Mouse (Mus musculus) hindbrain, embryonic 16.5 days (tissue): Measurements from ENCODE around the gene Patz1. TPM values are rescaled to one million over a fixed set of nuclear protein-coding genes. Genes with fewer than 3 reads are reported as not detected.
A peak's percentile ranks its signal among the peaks of the same experiment; 100 is the strongest.

Experiments
- ATAC-seq: fragments of 200-750 bp; cut with Nextera tagmentation; 2 replicates; pipeline ENCODE4 v1.8.0; 2017; ENCODE audit warnings: moderate TSS enrichment, moderate library complexity
- H3K27ac ChIP-seq: fragments of 300-500 bp; sonication (generic); 2 replicates; pipeline ENCODE4 v1.5.1; 2014; ENCODE audit warnings: low read depth, mild to moderate bottlenecking, control low read depth, low read length, moderate library complexity
- H3K27me3 ChIP-seq: fragments of 300-500 bp; sonication (generic); replicated peaks from 2 replicates; pipeline ENCODE4 v1.6.1; 2014; ENCODE audit warnings: low read length; ENCODE audit not compliant: control insufficient read depth, insufficient read depth
- H3K36me3 ChIP-seq: fragments of 300-500 bp; sonication (generic); 2 replicates; pipeline ENCODE4 v1.6.1; 2014; ENCODE audit warnings: mild to moderate bottlenecking, low read length, moderate library complexity, mixed read lengths; ENCODE audit not compliant: control insufficient read depth, insufficient read depth
- H3K4me1 ChIP-seq: fragments of 300-500 bp; sonication (generic); 2 replicates; pipeline ENCODE4 v1.6.1; 2014; ENCODE audit warnings: low read depth, low read length; ENCODE audit not compliant: control insufficient read depth, insufficient read depth
- H3K4me2 ChIP-seq: fragments of 300-500 bp; sonication (generic); 2 replicates; pipeline ENCODE4 v1.6.1; 2014; ENCODE audit warnings: mild to moderate bottlenecking, low read length, control low read depth, moderate library complexity
- H3K4me3 ChIP-seq: fragments of 300-500 bp; sonication (generic); 2 replicates; pipeline ENCODE4 v1.5.1; 2014; ENCODE audit warnings: mild to moderate bottlenecking, low read length, control low read depth, moderate library complexity
- H3K9ac ChIP-seq: fragments of 300-500 bp; sonication (generic); 2 replicates; pipeline ENCODE4 v1.6.1; 2014; ENCODE audit warnings: low read depth, mild to moderate bottlenecking, control low read depth, low read length, moderate library complexity
- H3K9me3 ChIP-seq: fragments of 300-500 bp; sonication (generic); 2 replicates; pipeline ENCODE4 v1.6.1; 2014; ENCODE audit warnings: mild to moderate bottlenecking, low read length, moderate library complexity; ENCODE audit not compliant: control insufficient read depth
- WGBS: fragments of 180-500 bp; shearing (Covaris S2); extraction: QIAGEN DNeasy Blood & Tissue Kit; methylation state at CpG from one replicate; pipeline ENCODE4 v1.1.7; 2014; 5-methylcytosine and 5-hydroxymethylcytosine counted together
- polyA plus RNA-seq: library from polyadenylated mRNA; unstranded; fragments of >200 nt; fragmentation: Nextera tagmentation; extraction: Ambion mirVana; gene quantifications from 2 replicates; pipeline ENCODE4 v1.2.1, GENCODE M21; 2015

The Patz1 gene
- 35.2 and 40.7 TPM in 2 replicates for polyA plus RNA-seq

DNA sequence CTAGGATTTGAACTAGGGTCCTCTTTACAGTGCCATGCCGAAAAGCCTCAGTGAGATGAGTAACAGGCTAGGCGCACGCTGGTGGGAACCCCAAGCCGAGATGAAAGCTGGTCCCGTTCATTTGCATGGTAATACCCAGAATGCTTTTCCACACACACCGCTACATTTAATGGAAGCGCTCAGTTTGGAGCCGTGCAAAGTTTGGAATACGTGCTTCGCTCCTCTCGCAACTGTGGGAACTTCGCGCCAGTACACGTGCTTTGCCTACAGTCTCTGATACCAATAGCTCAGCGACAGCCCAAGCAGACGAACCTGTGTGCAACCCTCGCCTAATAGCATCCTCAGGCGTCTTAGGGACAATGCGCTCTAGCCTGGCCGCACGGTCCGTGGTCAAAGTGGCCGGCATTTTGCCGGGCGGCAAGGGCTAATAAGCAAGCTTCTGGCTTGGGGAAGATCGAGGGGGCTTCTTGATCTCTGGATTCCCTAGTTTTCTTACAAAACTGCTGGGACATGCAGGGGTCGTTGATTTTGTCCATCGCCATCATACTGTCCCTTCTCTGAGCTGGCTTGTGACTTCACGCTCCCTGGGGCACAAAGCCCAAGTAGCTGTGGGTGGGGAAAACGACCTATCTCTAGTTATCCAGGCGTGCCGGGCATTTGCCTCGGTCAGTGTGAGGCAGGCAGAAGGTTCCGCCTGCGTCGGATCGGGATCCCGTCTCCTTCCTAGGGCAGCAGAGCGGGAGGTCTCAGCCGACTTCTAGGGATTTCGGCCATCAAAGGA is at the start of gene Patz1:
Patz1 (plus strand) TSS at position 354 of the 781 bp plus-strand sequence.
- ATAC-seq = peak; percentile 35
- Histone ChIP-seq H3K27me3 (no peaks in the 10 kb centered on the region), H3K9ac (peak within 1 kb of the TSS; percentile 94), H3K9me3 (no peaks in the 10 kb centered on the region), H3K4me3 (peak within 1 kb of the TSS; percentile 84), H3K36me3 (no peaks in the 10 kb centered on the region), H3K4me1 (peaks cover 36% of the 10 kb centered on the region), H3K27ac (peak within 1 kb of the TSS; percentile 100), H3K4me2 (peak within 1 kb of the TSS; percentile 98)
- under 1% methylated on average over 41 of the region's 41 CpGs for WGBS

DNA sequence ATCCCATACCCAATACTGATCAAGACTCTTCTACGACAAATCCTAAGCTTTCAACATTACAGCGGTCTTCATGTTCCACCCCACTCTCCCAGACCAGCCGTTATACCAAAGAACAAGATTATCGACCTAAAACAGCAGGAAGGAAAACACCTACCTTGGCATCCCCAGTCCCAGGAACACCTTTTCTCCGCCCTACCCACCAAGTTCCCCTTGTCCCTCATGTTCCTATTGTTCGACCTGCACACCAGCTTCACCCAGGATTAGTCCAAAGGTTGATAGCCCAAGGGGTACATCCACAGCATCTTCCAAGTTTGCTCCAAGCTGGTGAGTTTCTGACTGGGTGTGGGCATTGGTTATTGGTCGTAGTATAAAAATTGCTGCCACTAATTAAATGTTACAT is 46.3 kb upstream of the Patz1 start:
- Histone ChIP-seq H3K4me1 (no peaks in the 10 kb centered on the region), H3K9ac (no peak overlapping the region), H3K4me2 (no peak overlapping the region), H3K4me3 (no peak overlapping the region), H3K36me3 (peaks cover 68% of the 10 kb centered on the region), H3K27me3 (no peaks in the 10 kb centered on the region), H3K9me3 (no peaks in the 10 kb centered on the region), H3K27ac (no peak overlapping the region)
- no peak for ATAC-seq
- 93% methylated on average over 7 of the region's 7 CpGs for WGBS

DNA sequence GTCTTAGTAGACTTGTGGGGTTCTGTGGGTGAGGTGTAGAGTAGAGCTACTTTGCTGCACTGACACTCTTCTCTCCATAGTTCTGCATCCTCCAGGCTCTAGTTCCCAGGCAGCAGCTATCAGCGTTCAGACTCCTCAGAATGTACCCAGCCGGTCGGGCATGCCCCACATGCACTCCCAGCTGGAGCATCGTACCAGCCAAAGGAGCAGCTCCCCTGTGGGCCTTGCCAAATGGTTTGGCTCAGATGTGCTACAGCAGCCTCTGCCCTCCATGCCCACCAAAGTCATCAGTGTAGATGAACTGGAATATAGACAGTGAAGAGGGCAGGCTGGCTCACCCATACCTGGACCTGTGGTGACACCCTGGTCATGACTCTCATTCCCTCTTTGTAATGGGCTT is 44.9 kb upstream of the Patz1 start:
- no peaks in the 10 kb centered on the region for H3K4me1 ChIP-seq
- no peaks in the 10 kb centered on the region for H3K9me3 ChIP-seq
- H3K27ac ChIP-seq = no peak overlapping the region
- ATAC-seq = no peak
- 74% methylated on average over 4 of the region's 4 CpGs for WGBS
- peaks cover 67% of the 10 kb centered on the region for H3K36me3 ChIP-seq
- no peak overlapping the region for H3K4me3 ChIP-seq
- H3K4me2 ChIP-seq = no peak overlapping the region
- no peak overlapping the region for H3K9ac ChIP-seq
- no peaks in the 10 kb centered on the region for H3K27me3 ChIP-seq

DNA sequence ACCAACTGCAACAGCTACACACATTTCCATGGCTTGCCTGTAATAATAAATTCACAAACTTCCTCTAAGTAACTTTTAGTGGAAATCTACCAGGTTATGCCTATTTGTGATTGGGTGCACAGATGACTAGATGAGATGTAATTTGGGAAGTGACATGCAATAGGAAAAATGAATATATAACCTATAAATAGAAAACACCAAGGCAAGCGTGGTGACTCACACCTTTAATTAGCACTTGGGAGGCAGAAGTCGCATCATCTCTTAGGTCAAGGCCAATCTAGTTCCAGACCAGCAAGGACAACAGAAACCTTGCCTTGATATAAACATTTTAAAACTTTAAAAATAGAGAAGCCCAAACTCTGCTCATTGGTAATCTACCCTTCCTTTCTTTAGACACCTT is 41.3 kb upstream of the Patz1 start:
- Histone ChIP-seq H3K4me3 (no peak overlapping the region), H3K36me3 (peaks cover 71% of the 10 kb centered on the region), H3K27ac (no peak overlapping the region), H3K9me3 (no peaks in the 10 kb centered on the region), H3K4me1 (no peaks in the 10 kb centered on the region), H3K9ac (no peak overlapping the region), H3K4me2 (no peak overlapping the region), H3K27me3 (no peaks in the 10 kb centered on the region)
- WGBS = 95% methylated on average over 2 of the region's 2 CpGs
- no peak for ATAC-seq

DNA sequence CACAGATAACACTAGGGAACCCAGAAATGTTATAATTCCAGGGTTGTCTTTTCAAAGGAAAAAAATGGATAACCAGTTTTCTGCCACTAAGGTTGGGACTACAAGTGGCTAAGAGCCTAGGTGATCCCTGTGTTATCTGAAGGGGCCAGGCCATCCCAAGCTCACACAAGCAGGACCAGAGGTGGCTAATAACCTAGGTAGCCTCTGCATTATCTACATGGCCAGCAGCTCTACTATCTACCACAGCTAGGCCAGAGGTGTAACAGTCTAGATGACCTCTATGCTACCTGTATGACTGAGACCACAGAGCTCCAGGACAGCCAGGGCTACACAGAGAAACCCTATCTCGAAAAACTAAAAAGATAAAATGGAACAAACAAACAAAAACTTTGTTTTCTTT is 29.1 kb upstream of the Patz1 start:
- Histone ChIP-seq H3K9ac (no peak overlapping the region), H3K27ac (no peak overlapping the region), H3K9me3 (no peaks in the 10 kb centered on the region), H3K4me3 (no peak overlapping the region), H3K4me1 (peaks cover 6% of the 10 kb centered on the region), H3K4me2 (no peak overlapping the region), H3K36me3 (peaks cover 40% of the 10 kb centered on the region), H3K27me3 (no peaks in the 10 kb centered on the region)
- ATAC-seq = no peak
- 100% methylated on average over 1 of the region's 1 CpGs for WGBS

DNA sequence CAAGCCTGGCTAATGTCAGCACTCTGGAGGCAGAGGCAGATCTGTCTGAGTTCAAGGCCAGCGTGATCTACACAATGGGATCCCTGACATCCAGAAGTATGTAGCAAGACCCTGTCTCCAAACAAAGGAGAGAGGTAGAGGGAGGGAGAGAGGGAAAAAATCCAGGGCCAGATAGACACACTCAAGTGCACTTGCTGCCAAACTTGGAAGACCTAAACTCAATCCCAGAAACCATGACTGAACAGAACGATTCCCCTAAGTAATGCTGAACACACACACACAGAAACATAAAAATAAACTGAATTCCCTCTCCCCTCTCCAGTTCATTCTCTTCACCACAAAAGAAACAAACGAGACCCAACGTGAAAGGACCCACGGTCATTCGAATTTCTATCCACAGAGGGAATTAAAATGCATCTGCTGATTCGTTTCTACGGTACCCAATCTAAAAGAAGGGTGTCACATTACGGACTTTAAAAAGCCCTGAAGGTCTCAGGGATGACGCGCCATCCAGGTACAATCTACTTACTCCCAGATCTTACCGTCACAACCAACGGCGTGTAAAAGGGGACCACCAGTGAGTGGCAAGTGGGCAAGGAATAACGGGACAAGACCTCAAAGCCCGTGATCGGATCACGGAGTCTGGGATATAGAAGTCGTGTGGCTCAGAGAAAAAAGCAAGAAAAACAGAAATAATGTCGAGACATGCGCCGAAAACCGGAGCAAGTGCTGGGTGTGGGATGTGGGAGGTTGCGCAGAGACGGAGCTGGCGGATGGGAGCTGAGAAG is 23.2 kb upstream of the Patz1 start:
- H3K9ac ChIP-seq = peak overlapping the region; percentile 84
- ATAC-seq = no peak
- peaks cover 14% of the 10 kb centered on the region for H3K36me3 ChIP-seq
- no peaks in the 10 kb centered on the region for H3K9me3 ChIP-seq
- H3K4me1 ChIP-seq = peaks cover 20% of the 10 kb centered on the region
- H3K27me3 ChIP-seq = no peaks in the 10 kb centered on the region
- H3K4me2 ChIP-seq = peak overlapping the region; percentile 66
- peak overlapping the region; percentile 77 for H3K4me3 ChIP-seq
- under 1% methylated on average over 26 of the region's 26 CpGs for WGBS
- H3K27ac ChIP-seq = peak overlapping the region; percentile 91

DNA sequence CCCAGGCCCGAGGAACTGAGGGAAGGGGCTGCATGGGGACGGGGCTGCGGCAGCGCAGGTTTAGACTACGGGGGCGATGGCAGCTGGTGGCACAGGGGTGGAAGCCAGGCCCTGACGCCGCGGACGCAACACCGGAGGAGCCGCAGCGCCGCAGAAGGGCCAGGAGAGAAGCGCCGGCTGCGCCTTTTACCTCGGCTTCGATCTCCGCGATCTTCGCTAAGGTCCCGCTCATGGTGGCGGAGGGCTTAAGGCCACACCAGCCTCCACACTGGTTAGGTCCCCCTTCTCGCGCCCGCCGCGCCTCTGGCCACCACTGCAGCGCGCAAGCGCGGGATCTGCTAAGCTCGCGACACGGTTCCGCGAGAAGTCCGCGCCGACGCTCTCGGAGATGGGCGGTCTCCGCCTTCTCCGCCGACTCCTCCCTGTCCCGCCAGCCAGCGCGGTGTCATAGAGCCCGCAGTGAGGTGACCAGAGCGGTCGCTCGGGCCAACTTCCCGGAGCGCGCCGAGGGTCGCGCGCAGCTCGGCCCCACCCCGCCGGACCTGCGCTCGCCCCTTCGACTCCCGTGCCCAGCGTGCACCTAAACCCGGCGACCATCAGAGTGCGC is 22.5 kb upstream of the Patz1 start, which contains the start of gene Drg1:
Drg1 (minus strand) TSS at position 337 of the 607 bp plus-strand sequence.
- peaks cover 20% of the 10 kb centered on the region for H3K4me1 ChIP-seq
- peak within 1 kb of the TSS; percentile 84 for H3K9ac ChIP-seq
- WGBS = under 1% methylated on average over 63 of the region's 72 CpGs

DNA sequence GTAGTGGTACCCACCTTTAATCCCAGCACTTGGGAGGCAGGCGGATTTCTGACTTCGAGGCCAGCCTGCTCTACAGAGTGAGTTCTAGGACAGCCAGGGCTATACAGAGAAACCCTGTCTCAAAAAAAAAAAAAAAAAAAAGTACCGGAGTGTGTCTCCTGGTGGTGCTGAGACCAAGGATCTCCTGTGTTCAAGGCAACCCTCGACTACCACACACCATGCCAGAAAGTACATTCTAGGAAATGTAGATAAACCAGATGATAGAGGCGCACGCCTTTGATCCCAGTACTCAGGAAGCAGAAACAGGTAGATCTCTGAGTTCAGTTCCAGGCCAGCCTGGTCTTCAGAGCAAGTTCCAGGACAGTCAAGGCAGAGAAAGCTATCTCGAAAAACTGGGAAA is 21.5 kb upstream of the Patz1 start:
- no peak for ATAC-seq
- H3K4me2 ChIP-seq = peak overlapping the region; percentile 57
- H3K27ac ChIP-seq = no peak overlapping the region
- H3K4me3 ChIP-seq = peak overlapping the region; percentile 77
- peaks cover 20% of the 10 kb centered on the region for H3K4me1 ChIP-seq
- no peak overlapping the region for H3K9ac ChIP-seq
- H3K9me3 ChIP-seq = no peaks in the 10 kb centered on the region
- peaks cover 7% of the 10 kb centered on the region for H3K36me3 ChIP-seq
- no peaks in the 10 kb centered on the region for H3K27me3 ChIP-seq
- WGBS = 51% methylated on average over 7 of the region's 7 CpGs

More for the DNA sequence above, 22.5 kb upstream of the Patz1 start, which contains the start of gene Drg1:
- Histone ChIP-seq H3K9me3 (no peaks in the 10 kb centered on the region), H3K27me3 (no peaks in the 10 kb centered on the region), H3K4me2 (peak within 1 kb of the TSS; percentile 66), H3K36me3 (peaks cover 12% of the 10 kb centered on the region), H3K27ac (peak within 1 kb of the TSS; percentile 91), H3K4me3 (peak within 1 kb of the TSS; percentile 77)
- peak; percentile 99 for ATAC-seq

DNA sequence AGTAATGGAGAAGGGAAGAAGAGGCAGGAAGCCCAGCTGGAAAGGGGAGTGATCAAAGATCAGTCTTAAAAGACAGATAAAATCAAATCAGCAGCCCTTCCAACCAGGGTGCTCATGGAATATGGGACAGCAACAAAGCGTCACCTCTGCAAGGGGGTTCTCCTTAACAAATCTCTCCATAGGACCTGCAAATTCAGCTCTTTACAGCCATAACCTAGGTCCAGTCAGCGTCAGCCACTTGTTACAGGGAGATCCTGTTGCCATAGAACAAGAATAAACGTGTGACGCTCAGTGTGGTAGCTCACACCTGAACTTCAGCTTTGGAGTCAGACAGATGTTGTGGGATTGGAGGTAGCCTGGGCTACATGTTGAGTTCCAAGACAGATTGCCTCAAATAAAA is 19.4 kb upstream of the Patz1 start:
- Histone ChIP-seq H3K27me3 (no peaks in the 10 kb centered on the region), H3K36me3 (no peaks in the 10 kb centered on the region), H3K4me1 (peaks cover 16% of the 10 kb centered on the region), H3K4me3 (no peak overlapping the region), H3K9ac (no peak overlapping the region), H3K27ac (no peak overlapping the region), H3K9me3 (no peaks in the 10 kb centered on the region), H3K4me2 (no peak overlapping the region)
- WGBS = 34% methylated on average over 4 of the region's 4 CpGs
- ATAC-seq = no peak
